Mouse (Mus musculus): ENCODE measurements around the gene Ralgds. TPM values are rescaled to one million over a fixed set of nuclear protein-coding genes. Genes with fewer than 3 reads are reported as not detected.

Gene Ralgds
- polyA plus RNA-seq, 1 experiment from 2014 or later, result 23.2 TPM

Other genes starting within 250 kb of the Ralgds start
- gene Ppp1r26, start 66.3 kb upstream of the Ralgds start, polyA plus RNA-seq (2016; fragmentation: Nextera tagmentation; extraction: Ambion mirVana), result 5.8 and 6.1 TPM in 2 replicates
- 2.0 and 2.4 TPM in 2 replicates for gene 1700007K13Rik, start 46.8 kb upstream of the Ralgds start, polyA plus RNA-seq (2016; fragmentation: Nextera tagmentation; extraction: Ambion mirVana)
- gene Mrps2, start 45.1 kb upstream of the Ralgds start, polyA plus RNA-seq (2016; fragmentation: Nextera tagmentation; extraction: Ambion mirVana), result 68.1 and 70.3 TPM in 2 replicates
- not detected in 2 replicates for gene Gbgt1, start 16.2 kb upstream of the Ralgds start, polyA plus RNA-seq (2016; fragmentation: Nextera tagmentation; extraction: Ambion mirVana)
- gene Gm10134, start 7.0 kb upstream of the Ralgds start, polyA plus RNA-seq (2016; fragmentation: Nextera tagmentation; extraction: Ambion mirVana), result not detected in 2 replicates
- gene Cel, start 50.3 kb downstream of the Ralgds start, polyA plus RNA-seq (2016; fragmentation: Nextera tagmentation; extraction: Ambion mirVana), result 0.07 TPM in 1 of 2 replicates, not detected in the other
- 60.1 and 62.6 TPM in 2 replicates for gene Gtf3c5, start 70.6 kb downstream of the Ralgds start, polyA plus RNA-seq (2016; fragmentation: Nextera tagmentation; extraction: Ambion mirVana)
- gene Gfi1b, start 108.9 kb downstream of the Ralgds start, polyA plus RNA-seq (2016; fragmentation: Nextera tagmentation; extraction: Ambion mirVana), result 4.7 and 5.4 TPM in 2 replicates
- 22.9 and 26.5 TPM in 2 replicates for gene Tsc1, start 128.1 kb downstream of the Ralgds start, polyA plus RNA-seq (2016; fragmentation: Nextera tagmentation; extraction: Ambion mirVana)
- 2.7 and 3.3 TPM in 2 replicates for gene Spaca9, start 186.6 kb downstream of the Ralgds start, polyA plus RNA-seq (2016; fragmentation: Nextera tagmentation; extraction: Ambion mirVana)
- gene Ak8, start 187.0 kb downstream of the Ralgds start, polyA plus RNA-seq (2016; fragmentation: Nextera tagmentation; extraction: Ambion mirVana), result 0.68 and 0.69 TPM in 2 replicates